Mouse (Mus musculus) thymus, adult 2 months (tissue): ENCODE results near the gene Zfyve27.

Source experiments
- CTCF ChIP-seq: fragments of 200-500 bp; IDR thresholded peaks from 2 replicates; pipeline ENCODE4 v1.5.1; 2012; ENCODE audit warnings: mild to moderate bottlenecking, control low read depth, low read length, moderate library complexity, borderline replicate concordance; ENCODE audit not compliant: control insufficient read depth, poor library complexity, insufficient read depth; ENCODE audit errors: extremely low read depth
- POLR2A ChIP-seq: fragments of 200-500 bp; IDR thresholded peaks from 2 replicates; pipeline ENCODE4 v1.6.1; 2012; ENCODE audit warnings: mild to moderate bottlenecking, low read length, control low read depth, moderate library complexity; ENCODE audit not compliant: control insufficient read depth, poor library complexity, insufficient read depth; ENCODE audit errors: extremely low read depth

GRCm38 (mm10) chr19:42144541-42145167, 19.1 kb upstream of the Zfyve27 start:
- TF ChIP-seq POLR2A (no peak), CTCF (no peak)
